Mouse (Mus musculus): Measurements from ENCODE around the gene Raph1. TPM values are rescaled to one million over a fixed set of nuclear protein-coding genes. Genes with fewer than 3 reads are reported as not detected.

The Raph1 gene
- polyA plus RNA-seq, 1 experiment from 2014 or later: 27.6 TPM

DNA sequence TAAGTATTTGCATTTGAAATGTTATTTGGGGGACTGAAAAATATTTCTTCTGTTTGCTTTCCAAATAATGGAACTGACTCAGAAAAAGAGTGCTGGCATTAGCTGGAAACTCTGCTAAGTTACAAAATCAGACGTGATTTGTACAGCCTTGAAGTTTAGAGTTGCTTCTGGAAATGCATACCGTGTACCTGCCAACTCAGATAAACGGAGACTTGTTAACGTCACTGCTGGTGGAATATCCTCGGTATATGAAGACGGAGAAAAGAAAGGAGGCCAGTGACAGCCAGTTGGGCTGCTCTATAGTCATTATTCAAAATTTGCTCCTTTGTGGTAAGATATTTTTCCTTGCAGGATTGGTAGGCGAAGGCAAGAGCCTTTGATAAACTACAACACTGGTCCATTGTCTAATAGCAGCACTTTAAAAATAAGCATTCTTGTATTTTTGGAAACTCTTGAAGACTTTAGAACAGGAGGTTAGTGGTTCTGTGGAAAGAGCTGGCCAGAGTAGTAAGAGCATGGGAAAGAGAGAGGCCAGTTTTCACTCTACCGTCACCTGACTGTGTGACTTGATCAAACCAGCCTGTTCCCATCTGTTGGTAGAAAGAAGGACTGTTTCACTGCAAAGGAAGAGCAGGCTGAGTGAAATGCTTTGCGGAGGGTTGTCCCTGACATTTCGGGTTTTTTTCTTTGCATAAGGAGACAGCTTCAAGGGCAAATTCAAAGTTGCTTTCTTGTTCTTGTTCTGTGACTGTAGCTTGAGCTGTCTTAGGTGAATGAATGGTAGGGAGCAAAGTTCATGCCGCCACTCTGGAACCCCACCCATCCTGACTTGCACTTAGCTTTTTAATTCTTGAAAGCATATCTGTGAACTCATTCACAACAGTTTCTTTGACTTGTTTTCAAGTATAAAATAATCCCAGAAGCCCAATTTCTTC is 29.7 kb upstream of the Raph1 start:
- ATAC-seq (ENCODE audit: insufficient number of reproducible peaks, insufficient read depth, low FRiP score, low TSS enrichment, low read depth): no peak
- no peaks in the 10 kb centered on the region for H3K36me3 ChIP-seq
- H3K4me2 ChIP-seq: no peak overlapping the region
- no peaks in the 10 kb centered on the region for H3K27me3 ChIP-seq
- H3K4me3 ChIP-seq: no peak overlapping the region
- H3K4me1 ChIP-seq: no peaks in the 10 kb centered on the region
- H3K9me3 ChIP-seq: no peaks in the 10 kb centered on the region
- H3K27ac ChIP-seq: 0 out of 2 replicates have a peak overlapping the region, but pooled peaks have one; percentile 2
- no peak overlapping the region for H3K9ac ChIP-seq
- WGBS: 74% methylated on average over 11 of the region's 11 CpGs

DNA sequence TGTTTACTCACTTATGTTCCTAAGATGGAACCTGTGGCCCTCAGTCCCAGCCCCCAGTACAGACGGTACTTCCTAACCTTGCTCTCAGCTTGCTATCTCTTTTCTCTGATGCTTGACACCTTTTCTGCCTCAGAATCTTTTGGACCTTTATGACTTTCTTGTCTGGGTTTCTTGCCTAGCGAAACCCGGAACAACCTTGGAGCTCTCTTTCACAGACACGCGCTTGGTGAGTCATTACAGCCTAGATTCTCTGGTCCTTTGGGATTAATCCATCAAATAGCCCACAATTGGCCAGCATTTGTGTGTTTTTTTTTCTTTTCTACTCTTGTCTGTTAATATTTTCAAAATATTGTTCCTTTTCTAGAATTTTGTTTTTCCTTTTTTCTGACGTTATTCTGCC is 26.2 kb upstream of the Raph1 start:
- no peak overlapping the region for H3K4me3 ChIP-seq
- 93% methylated on average over 6 of the region's 6 CpGs for WGBS
- H3K4me2 ChIP-seq: no peak overlapping the region
- H3K4me1 ChIP-seq: no peaks in the 10 kb centered on the region
- no peak overlapping the region for H3K27ac ChIP-seq
- no peaks in the 10 kb centered on the region for H3K27me3 ChIP-seq
- 0 out of 2 replicates have a peak, but pooled peaks cover 4% of the 10 kb centered on the region for H3K9me3 ChIP-seq
- H3K36me3 ChIP-seq: no peaks in the 10 kb centered on the region
- no peak for ATAC-seq (ENCODE audit: insufficient number of reproducible peaks, insufficient read depth, low FRiP score, low TSS enrichment, low read depth)
- no peak overlapping the region for H3K9ac ChIP-seq

DNA sequence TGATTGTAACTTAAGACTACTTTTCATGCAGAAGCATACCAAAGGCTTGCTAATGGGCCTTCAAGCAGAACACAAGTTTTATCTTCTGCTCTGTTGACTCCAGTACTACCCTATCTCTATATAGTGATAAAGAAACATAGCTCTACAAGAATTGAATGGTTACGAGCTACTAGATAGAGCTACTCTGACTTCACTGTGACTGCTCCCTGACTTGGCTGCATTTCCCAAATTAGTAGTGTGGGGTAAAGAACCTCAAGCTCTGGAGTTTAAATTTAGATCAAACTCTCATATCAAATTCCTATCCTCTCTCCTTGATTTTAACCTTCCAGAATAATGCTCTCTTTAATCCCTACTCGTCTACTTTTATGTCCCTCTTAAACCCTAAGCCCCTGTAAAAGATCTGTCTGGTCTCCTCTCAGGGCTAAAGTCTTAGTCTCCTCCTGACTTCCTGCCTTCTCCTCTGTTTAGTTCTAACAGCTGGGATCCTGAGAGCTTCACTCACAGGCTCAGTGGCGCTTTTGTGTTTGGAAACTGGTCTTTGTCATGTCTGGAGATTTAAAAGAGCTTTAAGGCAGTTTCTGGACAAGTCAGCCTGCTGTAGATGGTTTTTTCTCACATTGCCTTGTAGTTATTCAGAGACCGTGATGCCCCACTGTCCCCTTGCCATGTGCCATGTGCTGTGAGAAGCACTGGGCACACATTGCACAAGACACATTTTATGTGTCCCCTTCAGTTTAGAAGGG is 22.2 kb upstream of the Raph1 start:
- Histone ChIP-seq H3K27ac (no peak overlapping the region), H3K4me1 (no peaks in the 10 kb centered on the region), H3K4me3 (no peak overlapping the region), H3K4me2 (no peak overlapping the region), H3K27me3 (no peaks in the 10 kb centered on the region), H3K9ac (no peak overlapping the region), H3K36me3 (no peaks in the 10 kb centered on the region), H3K9me3 (0 out of 2 replicates have a peak, but pooled peaks cover 4% of the 10 kb centered on the region)
- 62% methylated on average over 4 of the region's 4 CpGs for WGBS
- ATAC-seq (ENCODE audit: insufficient number of reproducible peaks, insufficient read depth, low FRiP score, low TSS enrichment, low read depth): no peak

- no peaks in the 10 kb centered on the region for H3K27me3 ChIP-seq
- H3K9ac ChIP-seq: no peak overlapping the region
- H3K9me3 ChIP-seq: no peaks in the 10 kb centered on the region
- H3K4me1 ChIP-seq: no peaks in the 10 kb centered on the region
- H3K4me2 ChIP-seq: no peak overlapping the region
- H3K27ac ChIP-seq: no peak overlapping the region
- ATAC-seq (ENCODE audit: insufficient number of reproducible peaks, insufficient read depth, low FRiP score, low TSS enrichment, low read depth): no peak
- no peak overlapping the region for H3K4me3 ChIP-seq
- H3K36me3 ChIP-seq: no peaks in the 10 kb centered on the region
- WGBS: 77% methylated on average over 8 of the region's 8 CpGs
These were observed 14.1 kb upstream of the Raph1 start for GRCm38 (mm10) chr1:60580990-60581389.

DNA sequence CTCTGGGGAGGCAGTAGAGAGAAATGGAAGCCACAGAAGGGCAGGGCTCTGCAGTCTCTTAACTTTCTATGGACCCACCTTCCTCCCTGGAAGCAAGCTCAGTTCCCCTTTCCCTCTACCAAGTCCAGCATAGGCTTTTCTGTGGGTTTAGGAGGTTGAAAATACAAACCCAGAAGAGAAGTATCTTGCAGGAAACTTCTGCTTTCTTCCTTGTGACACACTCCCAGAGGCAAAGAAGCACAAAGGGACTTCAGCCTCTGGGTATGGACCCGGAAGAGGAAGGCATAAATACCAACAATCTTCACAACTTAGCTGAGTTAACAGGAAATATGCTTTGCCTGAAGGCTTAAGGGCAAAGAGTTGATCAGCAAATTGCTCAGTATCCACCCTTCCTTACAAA is 13.0 kb upstream of the Raph1 start:
- WGBS: 49% methylated on average over 1 of the region's 1 CpGs
- Histone ChIP-seq H3K4me2 (no peak overlapping the region), H3K27me3 (no peaks in the 10 kb centered on the region), H3K9ac (no peak overlapping the region), H3K4me3 (no peak overlapping the region), H3K9me3 (no peaks in the 10 kb centered on the region), H3K36me3 (no peaks in the 10 kb centered on the region), H3K27ac (no peak overlapping the region), H3K4me1 (no peaks in the 10 kb centered on the region)
- ATAC-seq (ENCODE audit: insufficient number of reproducible peaks, insufficient read depth, low FRiP score, low TSS enrichment, low read depth): no peak

DNA sequence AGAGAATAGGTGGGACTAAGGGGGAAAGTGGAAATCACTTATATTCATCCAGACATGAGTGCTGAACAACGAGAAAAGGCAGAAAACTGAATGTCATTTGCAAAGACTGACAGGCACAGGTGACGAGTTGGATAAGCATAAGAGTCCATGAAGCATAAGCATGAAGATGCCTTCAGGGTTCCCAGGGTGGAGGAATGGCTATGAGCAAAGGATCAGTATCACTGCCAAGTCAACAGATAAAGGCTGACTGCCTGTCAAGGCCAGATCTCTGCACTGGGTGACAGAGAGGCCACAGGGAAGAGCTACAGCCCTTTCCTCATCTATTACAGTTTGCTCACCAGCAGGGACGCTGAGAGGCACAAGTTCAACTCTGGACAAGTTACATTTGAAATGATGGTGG is 5.8 kb upstream of the Raph1 start:
- ATAC-seq (ENCODE audit: insufficient number of reproducible peaks, insufficient read depth, low FRiP score, low TSS enrichment, low read depth): no peak
- WGBS: 58% methylated on average over 3 of the region's 3 CpGs
- Histone ChIP-seq H3K4me1 (peaks cover 6% of the 10 kb centered on the region), H3K4me2 (no peak overlapping the region), H3K27me3 (no peaks in the 10 kb centered on the region), H3K27ac (no peak overlapping the region), H3K4me3 (no peak overlapping the region), H3K9me3 (no peaks in the 10 kb centered on the region), H3K9ac (no peak overlapping the region), H3K36me3 (no peaks in the 10 kb centered on the region)

DNA sequence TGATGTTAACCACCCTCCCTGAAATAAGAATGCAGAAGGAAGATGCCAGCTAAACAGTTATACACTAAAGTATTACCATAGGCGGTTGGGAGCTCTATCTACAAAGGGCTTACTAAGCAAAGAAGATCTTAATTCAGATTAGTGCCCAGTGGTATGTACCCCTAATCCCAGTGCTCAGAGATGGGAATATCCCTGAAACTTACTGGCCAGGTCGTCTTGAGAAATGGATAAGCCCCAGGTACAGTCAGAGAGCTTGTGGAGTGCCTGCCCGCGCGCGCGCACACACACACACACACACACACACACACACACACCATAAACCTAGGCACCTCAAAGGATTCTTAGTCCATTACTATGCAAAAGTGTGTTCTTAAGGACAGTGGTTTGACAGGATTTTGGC is 2.8 kb upstream of the Raph1 start:
- Histone ChIP-seq H3K4me1 (peaks cover 12% of the 10 kb centered on the region), H3K9ac (no peak overlapping the region), H3K27ac (no peak overlapping the region), H3K4me2 (no peak overlapping the region), H3K9me3 (no peaks in the 10 kb centered on the region), H3K36me3 (no peaks in the 10 kb centered on the region), H3K27me3 (no peaks in the 10 kb centered on the region), H3K4me3 (no peak overlapping the region)
- no peak for ATAC-seq (ENCODE audit: insufficient number of reproducible peaks, insufficient read depth, low FRiP score, low TSS enrichment, low read depth)
- 91% methylated on average over 7 of the region's 7 CpGs for WGBS

GRCm38 (mm10) chr1:60569210-60569609 is 2.3 kb upstream of the Raph1 start:
- H3K9me3 ChIP-seq: no peaks in the 10 kb centered on the region
- no peaks in the 10 kb centered on the region for H3K27me3 ChIP-seq
- no peak for ATAC-seq (ENCODE audit: insufficient number of reproducible peaks, insufficient read depth, low FRiP score, low TSS enrichment, low read depth)
- WGBS: 50% methylated on average over 5 of the region's 5 CpGs
- no peak overlapping the region for H3K4me2 ChIP-seq
- peaks cover 12% of the 10 kb centered on the region for H3K4me1 ChIP-seq
- H3K27ac ChIP-seq: no peak overlapping the region
- no peaks in the 10 kb centered on the region for H3K36me3 ChIP-seq
- H3K4me3 ChIP-seq: no peak overlapping the region
- H3K9ac ChIP-seq: no peak overlapping the region

- ATAC-seq (ENCODE audit: insufficient number of reproducible peaks, insufficient read depth, low FRiP score, low TSS enrichment, low read depth): no peak
- Histone ChIP-seq H3K36me3 (peaks cover 1% of the 10 kb centered on the region; the same call in 1 of the 2 replicates), H3K4me3 (peak overlapping the region; percentile 92), H3K4me2 (peak overlapping the region; percentile 75), H3K27me3 (no peaks in the 10 kb centered on the region), H3K9ac (peak overlapping the region; percentile 95), H3K4me1 (peaks cover 12% of the 10 kb centered on the region), H3K27ac (peak overlapping the region; percentile 96), H3K9me3 (no peaks in the 10 kb centered on the region)
- 8% methylated on average over 5 of the region's 5 CpGs for WGBS
These were observed 417 bp upstream of the Raph1 start for GRCm38 (mm10) chr1:60567321-60567720.

DNA sequence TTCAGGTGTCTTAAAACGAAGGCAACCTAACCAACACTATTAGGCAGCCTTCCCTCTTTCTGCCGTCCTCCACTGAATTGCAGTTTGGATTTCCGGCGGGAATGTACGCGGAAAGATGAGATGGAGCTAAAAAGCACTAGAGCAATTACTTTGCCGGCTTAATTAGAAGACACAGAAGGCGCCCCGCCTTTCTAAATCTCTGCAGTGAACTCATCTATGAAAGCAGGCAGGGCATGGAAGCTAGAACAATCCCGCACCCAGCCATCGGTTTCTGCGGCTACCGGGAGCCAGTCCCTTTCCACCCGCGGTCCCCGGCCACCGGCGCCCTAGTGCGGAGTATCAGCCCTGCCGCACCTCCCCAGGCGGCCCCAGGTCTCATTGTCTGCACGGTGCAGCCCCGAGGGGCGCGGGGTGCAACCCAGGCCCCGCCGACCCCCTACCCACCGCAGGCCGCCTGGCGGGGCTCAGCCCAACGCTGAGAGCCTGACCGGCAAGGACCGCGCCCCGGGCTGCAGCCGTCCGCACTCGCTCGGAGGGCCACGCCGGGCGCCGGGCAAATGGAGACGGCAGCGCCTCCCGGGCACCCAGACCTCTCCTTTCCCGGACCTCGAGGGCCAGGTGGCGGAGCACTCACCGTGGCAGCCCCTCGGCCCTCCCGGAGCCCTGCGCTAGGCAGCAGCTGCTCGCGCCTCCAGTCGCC is 823 bp downstream of the Raph1 start:
- H3K9ac ChIP-seq: peak overlapping the region; percentile 95
- no peaks in the 10 kb centered on the region for H3K27me3 ChIP-seq
- WGBS: under 1% methylated on average over 55 of the region's 56 CpGs
- peaks cover 12% of the 10 kb centered on the region for H3K4me1 ChIP-seq
- H3K4me3 ChIP-seq: peak overlapping the region; percentile 92
- peaks cover 9% of the 10 kb centered on the region for H3K36me3 ChIP-seq
- peak overlapping the region; percentile 96 for H3K27ac ChIP-seq
- H3K4me2 ChIP-seq: peak overlapping the region; percentile 75
- peak; percentile 71 for ATAC-seq (ENCODE audit: insufficient number of reproducible peaks, insufficient read depth, low FRiP score, low TSS enrichment, low read depth)
- no peaks in the 10 kb centered on the region for H3K9me3 ChIP-seq

- Histone ChIP-seq H3K27me3 (no peaks in the 10 kb centered on the region), H3K4me1 (peaks cover 12% of the 10 kb centered on the region), H3K9me3 (no peaks in the 10 kb centered on the region), H3K36me3 (peaks cover 16% of the 10 kb centered on the region), H3K4me3 (peak overlapping the region; percentile 92), H3K4me2 (peak overlapping the region; percentile 75), H3K27ac (peak overlapping the region; percentile 96), H3K9ac (peak overlapping the region; percentile 95)
- no peak for ATAC-seq (ENCODE audit: insufficient number of reproducible peaks, insufficient read depth, low FRiP score, low TSS enrichment, low read depth)
- 2% methylated on average over 13 of the region's 13 CpGs for WGBS
These were observed 1.5 kb downstream of the Raph1 start for GRCm38 (mm10) chr1:60565270-60565920.
